Mouse (Mus musculus): ENCODE measurements around the gene Serpinb6a.

Serpinb6a gene

GRCm38 (mm10) chr13:33906821-33907220 is 95.8 kb downstream of the Serpinb6a start:
- DNase-seq (ENCODE audit: low spot score in 2 of 2): no peak

- DNase-seq (ENCODE audit: low spot score in 2 of 2): no peak
Observed at GRCm38 (mm10) chr13:33905176-33905954, 97.2 kb downstream of the Serpinb6a start, which contains the start of gene Serpinb6c. Serpinb6c (minus strand) TSS chr13:33905708.

- no peak for DNase-seq (ENCODE audit: low spot score in 2 of 2)
Observed at GRCm38 (mm10) chr13:33903290-33903689, 99.3 kb downstream of the Serpinb6a start.

GRCm38 (mm10) chr13:33894207-33894606 is 108.4 kb downstream of the Serpinb6a start:
- no peak for DNase-seq (ENCODE audit: low spot score in 2 of 2)
